Mouse (Mus musculus) forebrain, embryonic 12.5 days (tissue): ENCODE data around the gene Cd163l1. TPM values are rescaled to one million over a fixed set of nuclear protein-coding genes. Genes with fewer than 3 reads are reported as not detected.

Experiments used
- ATAC-seq: fragments of 200-750 bp; cut with Nextera tagmentation; 2 replicates; pipeline ENCODE4 v1.8.0; 2017; ENCODE audit warnings: moderate TSS enrichment; ENCODE audit not compliant: low FRiP score
- H3K27ac ChIP-seq: fragments of 300-500 bp; sonication (generic); 2 replicates; pipeline ENCODE4 v1.5.1; 2016; ENCODE audit warnings: mild to moderate bottlenecking
- H3K27me3 ChIP-seq: fragments of 300-500 bp; sonication (generic); 2 replicates; pipeline ENCODE4 v1.6.1; 2016; ENCODE audit warnings: mild to moderate bottlenecking
- H3K36me3 ChIP-seq: fragments of 300-500 bp; sonication (generic); replicated peaks from 2 replicates; pipeline ENCODE4 v1.6.1; 2016; ENCODE audit warnings: mild to moderate bottlenecking
- H3K4me1 ChIP-seq: fragments of 300-500 bp; sonication (generic); 2 replicates; pipeline ENCODE4 v1.6.1; 2016
- H3K4me2 ChIP-seq: fragments of 300-500 bp; sonication (generic); 2 replicates; pipeline ENCODE4 v1.6.1; 2016; ENCODE audit warnings: mild to moderate bottlenecking, moderate library complexity
- H3K4me3 ChIP-seq: fragments of 300-500 bp; sonication (generic); replicated peaks from 2 replicates; pipeline ENCODE4 v1.5.1; 2016; ENCODE audit warnings: mild to moderate bottlenecking
- H3K9ac ChIP-seq: fragments of 300-500 bp; sonication (generic); 2 replicates; pipeline ENCODE4 v1.6.1; 2016; ENCODE audit warnings: mild to moderate bottlenecking
- H3K9me3 ChIP-seq: fragments of 300-500 bp; sonication (generic); 2 replicates; pipeline ENCODE4 v1.6.1; 2016
- WGBS: fragments of 180-500 bp; shearing (Covaris S2); methylation state at CpG from one replicate; pipeline ENCODE4 v1.1.7; 2016; 5-methylcytosine and 5-hydroxymethylcytosine counted together
- polyA plus RNA-seq: library from polyadenylated mRNA; unstranded; fragments of >200 nt; fragmentation: Nextera tagmentation; extraction: Ambion mirVana; gene quantifications from 2 replicates; pipeline ENCODE4 v1.2.1, GENCODE M21; 2016

Gene Cd163l1
- 0.11 TPM in 1 of 2 replicates, not detected in the other for polyA plus RNA-seq

GRCm38 (mm10) chr7:140217967-140218366, at the start of gene Cd163l1:
Gene Cd163l1, plus strand, starts transcription at chr7:140218267.
- Histone ChIP-seq H3K4me2 (no peak within 1 kb of the TSS), H3K9me3 (no peaks in the 10 kb centered on the region), H3K27ac (no peak within 1 kb of the TSS), H3K9ac (no peak within 1 kb of the TSS), H3K36me3 (no peaks in the 10 kb centered on the region), H3K4me3 (no peak within 1 kb of the TSS), H3K27me3 (no peaks in the 10 kb centered on the region), H3K4me1 (no peaks in the 10 kb centered on the region)
- no peak for ATAC-seq
- WGBS, result 88% methylated on average over 2 of the region's 2 CpGs

DNA sequence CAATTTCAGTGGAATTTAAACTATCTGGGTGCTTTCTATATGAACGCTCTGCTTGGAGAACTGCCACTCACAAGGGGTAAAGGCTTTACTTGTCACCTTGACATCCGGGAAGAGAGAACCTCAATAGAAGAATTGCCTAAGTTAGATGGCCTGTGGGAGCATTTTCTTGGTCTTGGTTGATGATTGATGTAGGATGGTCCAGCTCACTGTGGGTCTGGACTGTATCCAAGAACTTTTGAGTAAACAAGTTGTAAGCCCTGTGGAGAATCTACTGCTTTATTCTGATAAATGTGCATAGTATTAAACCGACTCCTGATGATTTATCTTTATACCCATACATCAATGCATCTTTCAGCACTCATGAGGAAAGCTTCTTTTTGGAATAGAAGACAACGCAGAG, 48.7 kb upstream of the Cd163l1 start:
- no peak overlapping the region for H3K27ac ChIP-seq
- no peak overlapping the region for H3K4me2 ChIP-seq
- H3K4me3 ChIP-seq, result no peak overlapping the region
- H3K9ac ChIP-seq, result no peak overlapping the region
- no peaks in the 10 kb centered on the region for H3K4me1 ChIP-seq
- no peak for ATAC-seq
- no peaks in the 10 kb centered on the region for H3K9me3 ChIP-seq
- no peaks in the 10 kb centered on the region for H3K27me3 ChIP-seq
- 86% methylated on average over 4 of the region's 4 CpGs for WGBS
- no peaks in the 10 kb centered on the region for H3K36me3 ChIP-seq

GRCm38 (mm10) chr7:140170863-140171262, 47.2 kb upstream of the Cd163l1 start:
- no peaks in the 10 kb centered on the region for H3K9me3 ChIP-seq
- H3K27me3 ChIP-seq, result no peaks in the 10 kb centered on the region
- ATAC-seq, result no peak
- no peak overlapping the region for H3K4me3 ChIP-seq
- WGBS, result 94% methylated on average over 3 of the region's 3 CpGs
- no peak overlapping the region for H3K27ac ChIP-seq
- no peaks in the 10 kb centered on the region for H3K4me1 ChIP-seq
- H3K9ac ChIP-seq, result no peak overlapping the region
- H3K36me3 ChIP-seq, result no peaks in the 10 kb centered on the region
- no peak overlapping the region for H3K4me2 ChIP-seq

DNA sequence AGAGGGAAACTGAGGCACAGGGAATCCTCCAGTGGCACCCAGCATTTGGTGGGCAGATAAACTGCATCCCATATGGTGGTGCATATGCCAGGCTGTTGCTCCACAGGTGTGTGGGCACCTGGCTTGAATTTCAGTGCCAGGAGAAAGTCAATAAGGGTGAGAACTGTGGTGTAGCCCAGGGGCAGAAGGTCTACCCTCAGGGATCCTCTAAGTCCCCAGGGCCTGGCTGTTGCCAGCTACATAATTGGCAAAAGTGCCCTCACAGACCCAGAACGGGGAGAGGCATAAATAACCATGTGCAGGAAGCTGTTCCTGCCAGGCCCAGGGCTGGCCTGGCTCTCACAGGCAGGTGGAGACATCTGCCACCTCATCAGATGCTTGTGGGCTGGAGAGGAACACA, 45.1 kb upstream of the Cd163l1 start, which contains the start of gene Olfr523:
TSS of gene Olfr523 (plus strand) at position 282 of the 400 bp plus-strand sequence.
- no peak for ATAC-seq
- no peak within 1 kb of the TSS for H3K4me2 ChIP-seq
- H3K36me3 ChIP-seq, result no peaks in the 10 kb centered on the region
- H3K27ac ChIP-seq, result no peak within 1 kb of the TSS
- no peak within 1 kb of the TSS for H3K9ac ChIP-seq
- H3K4me1 ChIP-seq, result no peaks in the 10 kb centered on the region
- no peaks in the 10 kb centered on the region for H3K27me3 ChIP-seq
- no peak within 1 kb of the TSS for H3K4me3 ChIP-seq
- no peaks in the 10 kb centered on the region for H3K9me3 ChIP-seq
- 58% methylated on average over 1 of the region's 1 CpGs for WGBS

DNA sequence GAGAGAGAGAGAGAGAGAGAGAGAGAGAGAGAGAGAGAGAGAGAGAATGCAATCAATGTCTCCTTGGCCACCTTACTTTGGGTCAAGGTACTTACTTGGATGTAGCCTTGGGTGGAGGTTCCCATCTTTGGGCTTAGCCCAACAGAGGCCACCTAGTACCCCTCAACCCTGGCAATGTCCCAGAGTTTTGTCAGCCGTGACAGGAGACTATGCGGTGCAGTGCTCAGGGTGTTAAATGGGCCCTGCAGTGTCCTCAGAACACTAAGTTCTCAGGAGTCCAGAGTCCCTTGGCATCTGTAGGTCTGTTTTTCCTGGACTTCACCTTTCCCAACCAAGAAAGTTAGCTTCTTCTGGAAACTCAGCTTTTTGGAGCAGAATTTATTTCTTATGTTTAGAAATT, 38.9 kb upstream of the Cd163l1 start:
- Histone ChIP-seq H3K36me3 (no peaks in the 10 kb centered on the region), H3K27me3 (no peaks in the 10 kb centered on the region), H3K27ac (no peak overlapping the region), H3K4me1 (no peaks in the 10 kb centered on the region), H3K4me3 (no peak overlapping the region), H3K9me3 (no peaks in the 10 kb centered on the region), H3K4me2 (no peak overlapping the region), H3K9ac (no peak overlapping the region)
- no peak for ATAC-seq
- WGBS, result 88% methylated on average over 2 of the region's 2 CpGs

DNA sequence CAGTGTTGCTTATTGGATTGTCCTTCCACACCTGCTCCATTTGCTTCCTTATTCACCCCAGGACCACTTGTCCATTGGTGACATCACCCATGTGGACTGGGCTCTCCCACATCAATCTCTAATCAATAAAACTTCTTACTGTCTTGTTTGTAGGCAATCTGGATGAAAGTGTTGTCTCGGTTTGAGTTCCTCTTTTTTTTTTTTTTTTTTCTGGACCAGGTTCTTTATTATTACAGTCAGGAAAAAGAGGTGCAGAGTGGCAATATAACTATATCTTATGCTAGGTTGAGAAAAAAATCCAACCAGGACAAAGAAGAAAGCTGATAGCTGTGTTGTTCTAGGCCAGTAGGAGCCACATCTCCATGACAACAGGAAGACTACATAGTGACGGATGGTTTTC, 37.4 kb upstream of the Cd163l1 start:
- Histone ChIP-seq H3K4me3 (no peak overlapping the region), H3K27ac (no peak overlapping the region), H3K9me3 (no peaks in the 10 kb centered on the region), H3K4me2 (no peak overlapping the region), H3K4me1 (no peaks in the 10 kb centered on the region), H3K27me3 (no peaks in the 10 kb centered on the region), H3K36me3 (no peaks in the 10 kb centered on the region), H3K9ac (no peak overlapping the region)
- WGBS, result 89% methylated on average over 2 of the region's 2 CpGs
- ATAC-seq, result no peak

DNA sequence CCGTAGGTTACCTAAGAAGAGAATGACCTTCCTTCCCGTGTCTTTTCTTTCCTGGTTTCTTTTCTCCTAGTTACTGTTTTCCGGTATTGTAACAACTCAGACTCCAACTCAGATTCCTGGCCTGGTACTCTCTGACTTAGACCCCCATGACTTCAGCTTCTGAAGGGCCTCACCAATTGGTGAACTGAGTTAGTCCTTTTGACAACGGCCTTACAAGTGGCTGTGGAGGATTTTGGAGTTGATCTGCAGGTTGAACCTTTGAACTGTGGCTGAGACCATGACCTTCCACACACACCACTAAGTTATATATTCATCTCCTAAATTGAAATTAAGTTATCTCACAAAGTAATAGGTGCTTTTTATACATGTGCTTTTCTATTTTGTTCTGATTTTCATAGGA, 33.9 kb upstream of the Cd163l1 start:
- Histone ChIP-seq H3K27ac (no peak overlapping the region), H3K4me2 (no peak overlapping the region), H3K4me3 (no peak overlapping the region), H3K9me3 (no peaks in the 10 kb centered on the region), H3K27me3 (no peaks in the 10 kb centered on the region), H3K4me1 (no peaks in the 10 kb centered on the region), H3K9ac (no peak overlapping the region), H3K36me3 (no peaks in the 10 kb centered on the region)
- WGBS, result 85% methylated on average over 4 of the region's 4 CpGs
- ATAC-seq, result no peak

- Histone ChIP-seq H3K9me3 (no peaks in the 10 kb centered on the region), H3K27me3 (no peaks in the 10 kb centered on the region), H3K27ac (no peak overlapping the region), H3K4me3 (no peak overlapping the region), H3K4me2 (no peak overlapping the region), H3K4me1 (no peaks in the 10 kb centered on the region), H3K36me3 (no peaks in the 10 kb centered on the region), H3K9ac (no peak overlapping the region)
- WGBS, result 58% methylated on average over 18 of the region's 18 CpGs
- ATAC-seq, result no peak
Measured at GRCm38 (mm10) chr7:140186646-140187620, 31.1 kb upstream of the Cd163l1 start.

GRCm38 (mm10) chr7:140187721-140188390, 30.2 kb upstream of the Cd163l1 start:
- Histone ChIP-seq H3K36me3 (no peaks in the 10 kb centered on the region), H3K27ac (no peak overlapping the region)

GRCm38 (mm10) chr7:140188391-140189328, 29.4 kb upstream of the Cd163l1 start:
- WGBS, result 64% methylated on average over 4 of the region's 4 CpGs
- ATAC-seq, result no peak
- Histone ChIP-seq H3K36me3 (no peaks in the 10 kb centered on the region), H3K9ac (no peak overlapping the region), H3K27me3 (no peaks in the 10 kb centered on the region), H3K4me2 (no peak overlapping the region), H3K27ac (no peak overlapping the region), H3K9me3 (no peaks in the 10 kb centered on the region), H3K4me3 (no peak overlapping the region), H3K4me1 (no peaks in the 10 kb centered on the region)

More at GRCm38 (mm10) chr7:140187721-140188390, 30.2 kb upstream of the Cd163l1 start:
- no peaks in the 10 kb centered on the region for H3K27me3 ChIP-seq
- H3K4me3 ChIP-seq, result no peak overlapping the region
- 78% methylated on average over 7 of the region's 7 CpGs for WGBS
- no peak for ATAC-seq
- H3K9me3 ChIP-seq, result no peaks in the 10 kb centered on the region
- H3K4me1 ChIP-seq, result no peaks in the 10 kb centered on the region
- H3K4me2 ChIP-seq, result no peak overlapping the region
- no peak overlapping the region for H3K9ac ChIP-seq

- Histone ChIP-seq H3K4me2 (no peak overlapping the region), H3K9ac (no peak overlapping the region), H3K36me3 (no peaks in the 10 kb centered on the region), H3K9me3 (no peaks in the 10 kb centered on the region), H3K4me3 (no peak overlapping the region), H3K27me3 (no peaks in the 10 kb centered on the region), H3K27ac (no peak overlapping the region), H3K4me1 (no peaks in the 10 kb centered on the region)
- no peak for ATAC-seq
- 77% methylated on average over 1 of the region's 1 CpGs for WGBS
Measured at GRCm38 (mm10) chr7:140190435-140190834, 27.6 kb upstream of the Cd163l1 start.

DNA sequence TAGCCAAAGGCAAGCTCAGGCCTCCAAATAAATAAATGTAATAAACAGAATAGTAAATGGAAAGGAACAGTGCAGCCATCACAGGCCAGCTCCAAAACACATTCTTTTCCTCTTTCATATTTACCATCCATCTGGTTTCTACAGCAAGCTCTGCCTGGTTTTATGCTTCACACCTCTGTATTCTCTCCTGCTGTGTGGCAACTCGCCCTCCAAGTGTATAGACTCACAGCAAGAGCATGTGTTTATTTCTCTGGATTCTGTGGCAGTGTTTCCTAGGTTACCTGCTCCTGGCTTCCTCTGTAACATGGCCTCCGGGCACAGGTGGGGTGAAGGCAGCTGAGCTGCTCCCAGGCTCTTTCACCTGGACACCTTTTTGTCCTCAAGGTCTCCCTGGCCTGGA, 25.6 kb upstream of the Cd163l1 start:
- H3K4me1 ChIP-seq, result no peaks in the 10 kb centered on the region
- no peaks in the 10 kb centered on the region for H3K36me3 ChIP-seq
- no peaks in the 10 kb centered on the region for H3K27me3 ChIP-seq
- H3K9me3 ChIP-seq, result no peaks in the 10 kb centered on the region
- no peak for ATAC-seq
- no peak overlapping the region for H3K4me2 ChIP-seq
- H3K9ac ChIP-seq, result no peak overlapping the region
- H3K27ac ChIP-seq, result no peak overlapping the region
- H3K4me3 ChIP-seq, result no peak overlapping the region
- WGBS, result 58% methylated on average over 2 of the region's 2 CpGs
